Mouse (Mus musculus) lung, postnatal 10 days (tissue): Measurements from ENCODE around the gene Agk.

Experiments
- DNase-seq: peaks from one replicate; pipeline ENCODE4 v3.0.0; 2021

Gene Agk

DNA sequence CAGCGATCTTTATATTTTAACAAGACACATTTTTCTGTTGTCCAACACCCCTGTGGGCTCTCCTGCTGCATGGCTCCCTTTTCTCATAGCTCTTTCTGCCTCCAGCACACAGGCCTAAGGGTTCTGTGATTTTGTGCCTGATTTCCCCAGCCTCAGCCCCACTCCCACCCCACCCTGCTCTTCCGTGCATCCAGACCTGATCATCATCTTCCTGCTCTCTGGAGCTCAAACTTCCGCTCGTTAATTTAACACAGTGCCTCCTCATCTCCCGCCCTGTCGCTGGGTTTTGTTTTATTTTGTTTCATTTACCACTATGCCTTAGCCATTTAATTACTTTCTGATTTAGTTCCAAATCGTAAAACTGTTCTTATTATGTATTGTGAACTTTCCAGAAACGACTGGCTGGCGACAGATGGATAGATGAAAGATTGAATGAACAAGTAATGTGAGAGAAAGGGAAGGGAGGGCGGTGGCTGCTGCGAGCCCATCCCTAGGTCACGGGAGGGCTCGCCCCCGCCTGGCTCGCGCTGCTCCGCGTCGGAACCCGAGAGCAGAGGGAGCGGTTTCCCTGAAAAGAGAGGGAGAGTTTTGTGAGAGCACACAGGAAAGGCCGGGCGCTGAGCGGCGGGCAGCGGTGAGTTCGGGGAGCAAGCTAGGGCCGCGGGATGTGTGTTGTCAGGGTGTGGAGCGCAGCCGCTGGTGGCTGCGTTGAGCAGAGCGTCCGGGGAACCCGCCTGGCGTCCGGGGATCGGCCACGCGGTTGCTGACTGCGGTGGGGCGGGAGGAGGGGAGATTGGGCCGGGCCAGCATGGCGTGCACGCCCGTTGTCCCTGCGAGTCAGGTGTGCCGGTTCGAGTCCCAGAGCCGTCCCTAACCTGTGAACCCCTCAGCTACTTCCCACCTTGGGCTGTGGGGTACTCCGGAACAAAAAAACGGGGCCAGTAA is at the start of gene Agk:
Agk (plus strand) TSS at position 276 of the 945 bp plus-strand sequence.
- peak; percentile 85 for DNase-seq

DNA sequence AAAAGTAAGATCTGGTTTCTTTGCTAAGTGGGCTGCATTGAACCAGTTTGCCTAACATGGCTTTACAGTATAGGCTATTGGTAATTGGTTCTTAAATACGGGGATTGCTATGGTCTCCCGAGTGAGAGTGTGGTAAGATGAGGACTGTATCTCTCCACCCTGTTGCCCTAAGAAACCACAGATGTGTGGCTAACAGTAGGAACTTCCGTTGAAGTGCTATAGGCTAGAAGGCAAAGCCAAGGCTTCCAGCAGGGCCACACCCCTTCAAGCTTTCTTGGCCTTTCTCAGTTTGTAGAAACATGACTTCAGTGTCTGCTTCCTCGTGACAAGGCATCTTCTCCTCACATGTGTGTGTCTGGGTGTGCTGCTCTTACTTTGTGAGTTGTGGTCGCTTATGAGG is 24.3 kb upstream of the Agk start:
- DNase-seq, result no peak

DNA sequence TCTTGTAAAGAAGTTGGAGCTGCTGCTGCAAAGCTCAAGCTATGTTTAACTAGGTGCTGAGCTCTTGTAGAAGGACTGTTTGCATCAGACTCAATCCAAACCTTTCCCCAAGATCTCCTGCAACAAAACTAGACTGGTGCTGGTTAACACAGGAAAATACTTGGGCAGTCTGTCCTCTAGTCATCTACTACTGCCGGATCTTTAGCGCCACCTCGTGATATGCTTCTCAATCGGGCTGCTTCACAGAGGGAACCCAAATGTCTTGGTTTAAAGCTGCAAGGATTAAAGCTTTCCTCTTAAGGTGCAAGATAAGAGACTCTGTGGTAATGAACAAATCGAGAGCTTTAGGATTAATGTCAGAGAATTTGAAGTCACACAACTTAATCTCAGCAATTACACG is 21.6 kb upstream of the Agk start:
- peak; percentile 65 for DNase-seq

DNA sequence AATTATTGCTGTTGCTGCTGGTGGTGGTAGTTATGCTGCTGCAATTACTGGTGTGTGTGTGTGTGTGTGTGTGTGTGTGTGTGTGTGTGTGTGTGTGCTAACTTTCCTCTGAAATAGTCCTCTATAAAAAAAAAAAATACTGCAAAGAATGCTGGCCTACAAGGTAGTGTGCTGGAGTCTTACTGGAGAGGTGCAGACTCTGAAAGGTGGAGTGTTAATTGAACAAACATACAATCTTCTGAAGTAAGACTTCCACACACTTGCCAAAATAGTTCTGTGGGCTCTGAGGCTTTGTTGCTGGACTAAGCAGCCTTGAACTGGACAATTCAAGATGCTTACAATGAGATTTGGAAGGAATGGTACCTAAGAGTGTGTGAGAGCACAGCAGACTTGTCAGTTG is 20.0 kb upstream of the Agk start:
- peak; percentile 7 for DNase-seq

DNA sequence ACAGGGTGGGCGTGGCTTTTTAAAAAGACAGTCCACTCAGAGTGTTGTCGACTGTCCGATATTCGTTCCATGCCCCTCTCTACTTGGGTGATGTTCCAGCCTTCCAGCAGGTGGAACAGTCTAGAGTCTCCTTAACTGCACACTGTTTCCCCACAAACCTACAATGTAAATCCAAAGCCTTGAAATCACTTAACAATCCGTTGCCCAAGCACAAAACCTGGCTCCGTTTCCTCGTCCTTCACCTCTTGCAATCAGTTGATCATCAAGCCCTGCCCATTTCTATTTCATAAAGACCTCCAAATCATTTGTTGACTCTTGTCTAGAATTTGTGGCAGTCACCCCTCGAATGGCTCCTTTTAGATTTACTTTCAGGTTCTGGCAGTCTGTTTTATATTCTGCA is 1.4 kb downstream of the Agk start:
- DNase-seq, result no peak

DNA sequence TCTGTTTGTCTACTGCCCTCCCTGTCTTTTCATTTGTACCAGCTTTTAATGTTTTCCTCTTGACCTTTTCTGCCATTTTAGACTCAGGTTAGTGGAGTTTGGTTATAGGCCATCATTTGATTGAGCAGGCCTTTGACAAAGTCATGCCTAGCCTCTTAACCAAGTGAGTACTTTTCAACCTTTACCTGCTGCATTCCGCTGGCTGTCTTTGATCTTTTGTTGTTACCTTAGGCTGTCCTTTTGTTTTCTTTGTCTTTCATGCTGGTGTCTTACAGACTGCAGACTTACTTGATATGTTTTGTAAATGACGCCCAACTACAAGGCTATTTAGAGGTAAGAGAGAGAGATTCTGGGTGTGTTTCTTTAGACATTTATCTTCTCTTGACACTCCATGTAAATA is 8.5 kb downstream of the Agk start:
- no peak for DNase-seq

DNA sequence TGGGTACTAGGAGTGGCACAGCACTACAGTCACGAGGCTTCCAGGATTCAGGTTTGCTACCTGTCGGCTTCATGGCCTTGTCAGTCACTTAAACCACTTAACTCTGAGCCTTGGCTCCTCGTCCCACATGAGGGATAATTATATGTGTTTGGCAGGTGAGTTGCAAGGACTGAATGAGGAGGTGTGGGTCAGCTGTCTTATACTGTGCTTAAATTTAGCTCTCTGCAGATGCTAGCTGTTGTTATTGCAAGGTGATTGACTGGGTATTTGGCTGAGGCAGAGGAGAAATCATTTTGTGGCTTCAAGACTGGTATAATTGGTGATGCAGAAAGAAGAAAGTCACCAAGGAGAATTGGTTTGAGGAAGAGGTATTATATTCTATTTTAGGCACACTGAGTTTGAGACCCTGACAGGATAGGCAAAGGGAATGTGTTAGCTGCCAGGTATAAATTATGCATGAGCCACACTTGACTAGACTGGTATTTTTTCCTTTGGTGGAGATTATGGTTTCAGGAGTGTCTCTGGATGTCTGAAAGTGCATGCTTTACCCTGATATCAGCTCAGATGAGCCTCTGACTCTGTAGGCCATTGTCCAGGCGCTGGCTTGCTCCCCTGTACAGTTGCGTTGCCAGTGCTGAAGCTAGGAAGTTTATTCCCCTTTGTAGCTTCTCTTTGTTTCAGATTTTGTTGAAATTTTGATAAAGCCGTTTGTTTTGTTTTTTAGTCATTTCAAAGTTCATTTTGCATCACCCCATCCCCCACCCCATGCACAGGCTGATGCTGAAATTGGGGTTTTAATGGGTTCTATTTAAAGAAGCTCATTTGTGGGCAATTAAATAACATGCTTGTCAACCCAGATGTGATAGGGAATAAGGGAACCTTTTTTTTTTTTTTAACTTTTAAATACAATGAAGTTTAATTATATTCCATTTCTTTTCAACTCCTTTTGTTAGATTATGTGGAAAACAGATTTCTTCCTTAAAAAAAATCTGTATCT is 12.1 kb downstream of the Agk start:
- DNase-seq, result no peak

DNA sequence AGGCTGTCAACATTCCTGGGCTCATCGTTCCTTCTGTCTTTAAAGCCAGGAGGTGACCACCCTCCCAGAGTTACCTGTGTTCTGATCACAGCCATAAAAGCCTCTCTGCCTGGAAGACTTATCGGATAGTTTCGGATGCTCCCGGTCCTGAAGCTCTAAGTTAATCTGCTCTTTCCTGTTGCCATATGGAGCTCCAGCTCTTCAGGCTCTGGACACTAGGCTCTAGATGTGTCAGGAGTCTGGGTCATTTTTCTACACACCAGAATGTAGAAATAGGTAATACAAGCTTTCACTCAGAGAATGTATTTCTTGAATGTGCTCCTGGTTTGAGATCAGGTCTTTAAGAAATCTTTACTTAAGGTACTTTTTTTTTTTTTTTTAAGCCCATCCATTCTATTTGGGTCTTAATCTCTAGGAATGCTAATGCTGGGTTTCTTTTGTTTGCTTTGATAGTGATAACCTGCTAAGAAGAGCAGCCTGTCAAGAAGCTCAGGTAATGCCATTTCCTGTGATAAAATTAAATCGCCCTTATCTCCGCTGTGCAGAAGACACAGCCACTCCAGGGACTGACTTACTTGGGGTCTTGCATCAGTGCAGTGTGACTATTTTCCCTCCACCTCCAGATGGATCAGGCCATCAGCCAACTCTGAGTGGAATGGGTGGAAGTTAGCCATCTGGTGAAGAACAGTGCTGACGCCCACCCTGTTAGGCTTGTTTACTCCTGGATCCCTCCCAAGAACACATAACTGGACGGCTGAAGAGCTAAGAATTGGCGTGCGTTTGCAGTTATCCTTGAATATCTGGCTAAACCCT is 22.2 kb downstream of the Agk start:
- DNase-seq, result peak; percentile 74

DNA sequence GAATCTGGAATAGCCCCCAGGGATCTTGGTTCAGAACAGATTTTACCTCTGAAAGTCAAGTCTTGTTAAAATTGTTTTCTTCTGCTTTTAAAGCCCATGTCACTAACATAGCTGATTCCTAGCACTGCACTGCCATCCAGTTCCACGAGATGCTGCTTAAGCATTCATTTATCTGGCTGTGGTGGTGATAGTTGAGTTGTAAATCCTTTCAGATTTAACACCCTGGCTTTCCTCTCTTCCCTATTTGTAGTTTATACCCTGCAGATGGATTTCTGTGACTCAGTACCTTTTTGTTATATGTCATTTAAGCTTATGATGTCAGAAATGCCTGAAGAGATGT is 22.8 kb downstream of the Agk start:
- no peak for DNase-seq

DNA sequence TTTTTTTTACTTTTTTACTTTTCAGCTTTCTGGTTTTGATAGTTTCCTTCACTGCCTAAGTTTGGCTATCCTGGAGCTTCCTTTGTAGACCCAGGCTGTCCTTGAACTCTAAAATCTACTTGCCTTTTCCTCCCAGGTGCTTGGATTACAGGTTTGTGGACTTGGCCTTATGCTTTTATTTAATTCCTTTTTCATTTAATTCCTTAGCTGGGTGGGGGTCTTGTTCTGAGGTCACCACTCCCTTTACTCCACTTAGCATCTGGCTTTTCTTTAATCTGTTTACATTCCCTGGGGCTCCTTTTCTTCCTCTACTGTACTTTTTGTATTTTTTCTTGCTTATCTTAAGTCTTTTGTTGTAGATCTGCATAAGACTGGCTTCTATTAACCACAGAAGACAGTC is 25.1 kb downstream of the Agk start:
- DNase-seq, result no peak

DNA sequence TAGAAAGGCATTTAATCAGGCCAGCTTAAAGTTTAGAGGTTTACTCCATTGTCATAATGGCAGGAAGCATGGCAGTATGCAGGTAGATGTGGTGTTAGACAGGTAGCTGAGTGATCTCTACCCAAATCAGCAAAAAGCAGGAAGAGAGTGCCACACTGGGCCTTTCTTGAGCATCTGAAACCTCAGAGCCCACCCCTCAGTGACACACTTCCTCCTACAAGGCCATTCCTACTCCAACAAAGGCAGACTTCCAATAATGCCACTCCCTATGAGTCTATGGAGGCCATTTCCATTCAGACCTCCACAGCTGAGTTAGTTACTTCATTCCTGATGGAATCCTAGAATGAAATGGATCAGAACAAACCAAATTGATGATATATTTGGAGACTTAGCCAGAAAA is 25.9 kb downstream of the Agk start:
- DNase-seq, result no peak

DNA sequence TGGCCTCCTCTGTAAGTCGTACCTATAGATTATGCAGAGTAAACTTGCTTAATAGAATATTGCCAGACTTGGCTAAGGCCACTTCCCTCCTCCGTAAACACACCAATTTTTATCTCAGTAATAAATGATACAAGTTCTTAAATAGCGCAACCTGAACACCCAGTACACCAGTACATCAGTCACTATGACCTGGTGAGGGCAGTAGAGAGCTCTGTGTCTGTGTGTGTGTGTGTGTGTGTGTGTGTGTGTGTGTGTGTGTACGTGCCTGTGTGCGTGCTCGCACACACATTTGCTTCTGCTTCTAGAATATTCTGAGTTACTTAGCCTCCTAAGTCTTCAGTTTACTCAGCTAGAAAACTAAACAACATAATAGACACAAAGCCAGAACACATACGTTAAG is 28.4 kb downstream of the Agk start:
- DNase-seq, result no peak

DNA sequence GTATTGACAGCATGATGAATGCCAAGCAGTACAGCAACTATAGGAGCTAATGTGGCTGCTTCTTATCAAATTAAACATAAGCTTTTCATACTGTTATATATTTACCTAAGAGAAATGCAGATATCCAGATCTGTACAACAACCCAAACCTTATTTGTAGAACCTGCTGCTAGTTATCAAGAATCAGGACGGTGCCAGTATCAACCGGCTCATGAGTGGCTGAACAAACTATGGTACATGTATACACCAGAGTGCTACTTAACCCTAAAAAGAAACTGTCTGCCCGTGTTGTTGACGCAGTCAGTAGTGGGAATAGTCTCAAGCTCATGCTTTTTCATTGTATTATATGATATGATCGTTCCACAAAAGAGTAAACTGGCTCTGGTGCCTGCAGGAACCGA is 46.1 kb downstream of the Agk start:
- no peak for DNase-seq

DNA sequence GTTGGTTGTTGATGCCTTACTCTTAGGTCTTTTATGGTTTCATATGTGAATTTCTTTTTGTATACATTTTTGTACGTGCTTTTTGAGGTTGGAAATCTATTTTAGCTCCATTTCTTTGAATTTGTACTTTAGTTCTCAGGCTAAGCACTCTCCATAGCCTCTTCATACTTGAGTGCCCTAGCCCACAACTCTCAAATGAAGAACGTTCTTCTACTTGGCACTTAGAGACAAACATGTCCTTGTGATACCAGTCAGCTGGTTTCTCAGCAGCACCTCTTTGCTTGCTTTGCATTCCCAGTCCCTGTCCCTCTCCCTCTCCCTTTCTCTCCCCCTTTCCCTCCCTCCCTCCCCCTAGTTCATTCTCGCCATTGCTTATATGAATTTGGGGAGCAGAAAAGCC is 55.2 kb downstream of the Agk start:
- DNase-seq, result no peak

DNA sequence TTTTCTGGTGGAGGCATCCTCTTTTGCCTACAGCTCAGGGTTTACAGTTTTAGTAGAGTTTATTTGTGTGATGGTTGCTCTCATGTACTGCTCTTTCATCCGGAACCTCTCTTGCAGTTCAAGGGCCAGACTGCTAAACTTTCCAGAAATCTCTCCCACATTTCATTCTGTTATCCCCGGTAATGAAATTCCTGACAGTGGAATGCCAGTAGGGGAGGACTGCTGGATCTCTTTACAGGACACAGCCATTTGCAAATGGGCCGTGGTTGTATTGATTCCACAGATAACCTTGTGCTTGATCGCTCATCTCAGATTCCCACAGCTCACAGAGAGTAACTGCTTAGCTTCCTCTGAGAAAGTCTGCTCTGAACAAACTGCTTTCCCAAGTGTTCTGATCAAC is 56.9 kb downstream of the Agk start:
- no peak for DNase-seq

DNA sequence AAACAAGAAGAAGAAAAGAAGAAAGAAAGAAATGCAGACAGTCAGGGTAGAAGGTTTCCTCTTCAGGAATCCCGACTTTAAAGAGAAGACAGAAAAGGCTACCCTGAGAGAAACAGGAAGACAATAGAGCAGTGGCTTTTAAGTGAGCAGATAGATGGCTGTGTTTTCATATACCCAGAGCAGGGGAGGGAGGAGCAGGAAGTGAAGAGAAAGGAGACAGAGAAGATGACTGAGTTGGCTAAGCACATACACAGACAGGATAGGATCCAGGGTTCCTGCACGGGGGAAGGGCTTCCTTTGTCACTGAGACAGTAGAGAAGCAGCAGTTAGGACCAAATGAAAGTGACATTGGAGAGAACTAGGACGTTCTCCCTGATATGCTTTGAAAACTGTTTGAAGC is 60.7 kb downstream of the Agk start:
- DNase-seq, result no peak

DNA sequence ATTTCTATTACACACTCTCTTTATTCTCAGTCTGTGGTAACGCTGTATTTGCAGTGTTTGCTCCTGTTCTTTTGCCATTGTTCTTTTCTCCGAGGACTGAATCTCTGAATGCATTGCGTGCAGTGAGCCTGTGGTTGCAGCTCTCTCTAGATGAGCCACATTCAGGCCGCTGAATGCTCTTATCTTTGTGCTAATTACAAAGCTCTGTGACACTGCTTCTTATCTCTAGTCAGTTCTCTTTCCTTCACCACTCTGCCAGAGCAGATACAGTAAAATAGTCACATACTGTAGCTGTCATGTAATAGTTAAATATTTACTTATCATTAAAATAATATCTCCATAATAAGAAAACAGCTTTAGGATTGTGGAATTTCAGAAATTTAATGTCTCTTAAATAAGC is 63.7 kb downstream of the Agk start:
- no peak for DNase-seq

DNA sequence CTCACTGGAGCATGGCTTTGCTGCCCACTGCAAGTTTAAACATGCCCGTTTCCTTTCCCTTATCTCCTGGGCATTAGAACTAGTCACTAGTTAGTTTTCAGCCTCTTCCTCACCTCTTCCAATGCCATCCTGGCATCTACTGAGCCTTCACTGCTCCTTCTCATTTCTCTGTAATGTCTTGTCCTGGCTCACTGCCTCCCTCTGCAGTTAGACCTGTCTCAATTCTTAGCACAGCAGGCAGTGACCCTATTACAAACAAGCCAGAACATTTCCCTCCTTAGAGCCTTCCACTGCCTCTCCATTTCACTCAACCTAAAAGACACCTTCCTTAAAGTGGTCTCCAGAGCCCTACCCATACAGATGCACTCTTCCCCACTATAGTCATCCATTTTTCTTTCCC is 66.0 kb downstream of the Agk start:
- no peak for DNase-seq

DNA sequence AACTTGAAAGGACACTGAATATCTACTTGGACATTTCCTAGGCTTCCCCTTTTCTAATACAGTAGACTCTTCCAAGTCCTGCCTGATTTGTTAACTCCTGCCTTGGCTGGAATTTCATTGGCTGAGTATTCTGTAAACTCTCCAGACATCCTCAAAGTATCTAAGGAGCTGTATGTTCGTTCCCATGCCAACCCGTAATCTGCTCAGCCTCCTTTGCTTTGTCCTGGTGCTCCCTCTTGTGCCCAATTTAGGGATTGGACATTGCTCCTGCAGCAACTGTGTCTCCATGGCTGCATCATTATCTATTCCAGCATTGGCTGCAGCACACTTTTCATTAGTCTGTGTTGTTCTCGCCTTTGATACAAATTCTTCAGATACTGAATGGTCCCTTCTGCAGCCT is 68.2 kb downstream of the Agk start:
- DNase-seq, result peak; percentile 88

DNA sequence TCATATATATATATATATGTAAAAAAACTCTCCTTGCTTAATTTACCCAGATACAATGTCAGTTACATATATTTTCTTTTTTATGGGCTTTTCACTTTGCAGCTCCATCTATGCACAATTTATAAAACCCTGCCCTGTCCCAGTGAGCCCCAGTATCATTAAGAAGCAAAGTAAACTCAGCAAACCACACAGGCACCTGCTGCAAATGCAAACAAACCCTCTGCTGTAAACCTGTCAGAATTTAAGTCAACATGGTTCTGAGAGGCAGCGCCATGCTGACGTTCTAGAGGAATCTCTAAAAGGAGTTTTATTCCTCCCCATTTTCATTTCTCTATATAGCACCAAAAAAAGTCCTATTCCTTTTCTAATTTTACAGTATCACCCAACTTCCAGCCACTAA is 77.1 kb downstream of the Agk start:
- no peak for DNase-seq

DNA sequence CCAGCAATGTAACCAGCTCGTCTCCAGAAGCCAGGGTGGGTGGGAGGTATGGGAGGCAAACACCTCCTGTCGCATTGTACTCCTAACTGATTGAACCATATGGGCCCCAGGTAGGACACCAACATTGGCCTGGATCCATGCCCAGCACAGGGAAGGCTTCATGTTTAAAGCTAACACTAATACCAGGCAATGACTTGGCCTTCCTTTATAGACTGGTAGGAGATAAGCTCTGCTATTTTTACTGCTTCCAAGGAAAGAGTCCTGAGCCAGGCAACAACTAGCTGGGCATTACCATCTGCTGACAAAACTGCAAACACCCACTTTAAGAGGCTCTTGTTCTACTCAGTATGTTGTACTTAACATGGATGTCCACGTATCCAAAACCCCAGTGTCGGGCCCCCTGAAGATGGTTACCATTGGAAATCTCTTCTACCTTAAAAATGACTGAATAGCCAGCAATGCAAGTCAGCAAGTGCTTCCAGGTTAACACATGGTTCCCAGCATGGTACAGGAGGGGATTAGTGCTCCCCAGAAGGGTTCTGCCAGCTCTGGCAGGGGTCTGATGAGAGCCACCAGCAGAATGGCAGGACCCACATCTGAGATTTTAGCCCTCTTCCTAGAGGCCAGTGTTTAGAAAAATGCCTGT is 78.8 kb downstream of the Agk start:
- no peak for DNase-seq

DNA sequence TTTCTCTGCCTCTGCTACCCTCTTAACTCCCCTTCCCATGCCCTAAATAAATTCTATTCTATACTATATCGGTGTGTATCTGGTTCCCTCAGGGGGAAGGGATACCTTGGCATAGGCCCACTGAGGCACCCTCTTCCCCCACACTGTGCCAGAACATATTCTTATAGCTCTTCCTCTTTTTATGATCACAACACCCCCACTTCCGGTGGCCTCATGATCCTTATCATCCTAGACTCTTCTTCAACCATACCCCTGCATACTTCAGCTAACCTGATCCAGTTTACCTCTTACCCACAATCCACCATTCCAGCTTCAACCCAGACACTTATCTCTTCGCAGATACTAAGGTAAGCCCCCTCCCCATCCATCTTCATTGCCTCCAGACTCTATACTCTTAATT is 86.1 kb downstream of the Agk start:
- no peak for DNase-seq

DNA sequence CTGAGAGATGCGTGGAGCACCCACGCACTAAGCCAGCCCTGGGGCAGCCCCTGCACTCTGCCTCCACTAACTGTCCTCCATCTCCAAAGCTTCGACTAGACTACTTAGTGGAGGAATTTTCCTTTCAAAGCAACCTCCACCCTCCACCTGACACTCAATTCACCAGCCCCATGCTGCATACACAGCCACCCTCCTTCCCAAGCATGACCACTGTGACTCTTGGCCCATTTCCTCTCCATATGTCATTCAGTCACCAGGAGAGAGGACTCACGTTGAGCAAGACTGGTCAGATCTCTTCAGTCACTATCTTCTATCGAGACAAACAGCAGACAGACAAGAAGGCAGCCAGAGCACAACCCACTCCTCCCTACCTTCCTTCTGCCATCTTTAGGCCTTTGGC is 88.1 kb downstream of the Agk start:
- DNase-seq, result no peak
